Mouse (Mus musculus): ENCODE measurements around the gene Ylpm1. TPM values are rescaled to one million over a fixed set of nuclear protein-coding genes. Genes with fewer than 3 reads are reported as not detected.
A peak's percentile ranks its signal among the peaks of the same experiment; 100 is the strongest.

The Ylpm1 gene
- 31.9 and 34.8 TPM in 2 replicates for polyA plus RNA-seq (2016; fragmentation: Nextera tagmentation; extraction: Ambion mirVana)

- Histone ChIP-seq H3K27me3 (ENCODE audit: insufficient read depth, poor library complexity, severe bottlenecking) (no peaks in the 10 kb centered on the region), H3K9me3 (no peaks in the 10 kb centered on the region), H3K4me3 (peak within 1 kb of the TSS; percentile 97), H3K4me1 (replicated peaks) (peaks cover 23% of the 10 kb centered on the region), H3K36me3 (peaks cover 23% of the 10 kb centered on the region), H3K27ac (peak within 1 kb of the TSS; percentile 95)
- peak; percentile 96 for DNase-seq (ENCODE audit: low spot score)
- under 1% methylated on average over 45 of the region's 45 CpGs for WGBS
These were observed at the start of gene Ylpm1 for GRCm38 (mm10) chr12:84996083-84996496. TSS of gene Ylpm1 (plus strand) at chr12:84996321.

GRCm38 (mm10) chr12:84947894-84948583 is 48.1 kb upstream of the Ylpm1 start:
- no peak for DNase-seq (ENCODE audit: low spot score)
- Histone ChIP-seq H3K4me3 (no peak overlapping the region), H3K36me3 (peaks cover 70% of the 10 kb centered on the region), H3K4me1 (replicated peaks) (no peaks in the 10 kb centered on the region), H3K27ac (no peak overlapping the region), H3K9me3 (no peaks in the 10 kb centered on the region), H3K27me3 (ENCODE audit: insufficient read depth, poor library complexity, severe bottlenecking) (no peaks in the 10 kb centered on the region)
- 83% methylated on average over 2 of the region's 2 CpGs for WGBS

GRCm38 (mm10) chr12:84948584-84949285 is 47.4 kb upstream of the Ylpm1 start:
- Histone ChIP-seq H3K36me3 (peaks cover 67% of the 10 kb centered on the region), H3K27ac (no peak overlapping the region), H3K9me3 (no peaks in the 10 kb centered on the region), H3K4me1 (replicated peaks) (no peaks in the 10 kb centered on the region), H3K27me3 (ENCODE audit: insufficient read depth, poor library complexity, severe bottlenecking) (no peaks in the 10 kb centered on the region), H3K4me3 (no peak overlapping the region)
- 93% methylated on average over 6 of the region's 6 CpGs for WGBS
- no peak for DNase-seq (ENCODE audit: low spot score)

GRCm38 (mm10) chr12:84950763-84951162 is 45.4 kb upstream of the Ylpm1 start:
- Histone ChIP-seq H3K27ac (no peak overlapping the region), H3K4me3 (no peak overlapping the region), H3K4me1 (replicated peaks) (no peaks in the 10 kb centered on the region), H3K36me3 (peaks cover 61% of the 10 kb centered on the region), H3K27me3 (ENCODE audit: insufficient read depth, poor library complexity, severe bottlenecking) (no peaks in the 10 kb centered on the region), H3K9me3 (no peaks in the 10 kb centered on the region)
- no peak for DNase-seq (ENCODE audit: low spot score)
- WGBS: 93% methylated on average over 6 of the region's 6 CpGs

DNA sequence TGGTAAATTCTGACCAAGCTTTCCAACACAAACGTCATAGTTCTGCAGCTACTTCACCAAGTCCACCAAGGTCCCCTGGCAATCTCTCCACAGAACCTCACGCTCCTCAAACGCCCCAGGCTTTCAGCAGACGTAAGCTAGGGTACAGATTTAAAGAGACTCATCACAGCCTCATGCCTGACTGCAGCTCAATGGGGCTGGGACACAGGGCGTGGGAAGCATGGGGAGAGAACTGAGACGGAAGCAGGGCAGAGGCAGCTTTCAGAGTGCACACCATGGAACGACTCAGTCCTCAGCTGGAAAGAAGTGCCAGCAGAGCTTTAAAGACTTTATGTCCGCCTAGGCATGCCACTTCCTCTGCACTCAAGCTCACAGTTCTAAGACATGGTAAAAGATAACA is 44.6 kb upstream of the Ylpm1 start:
- 62% methylated on average over 8 of the region's 8 CpGs for WGBS
- peaks cover 64% of the 10 kb centered on the region for H3K36me3 ChIP-seq
- DNase-seq (ENCODE audit: low spot score): no peak

GRCm38 (mm10) chr12:84952351-84952750 is 43.8 kb upstream of the Ylpm1 start:
- no peaks in the 10 kb centered on the region for H3K27me3 ChIP-seq (ENCODE audit: insufficient read depth, poor library complexity, severe bottlenecking)
- no peak overlapping the region for H3K27ac ChIP-seq
- H3K4me1 ChIP-seq (replicated peaks): no peaks in the 10 kb centered on the region
- DNase-seq (ENCODE audit: low spot score): no peak
- no peaks in the 10 kb centered on the region for H3K9me3 ChIP-seq
- 87% methylated on average over 1 of the region's 1 CpGs for WGBS
- H3K4me3 ChIP-seq: no peak overlapping the region
- peaks cover 56% of the 10 kb centered on the region for H3K36me3 ChIP-seq

More for the DNA sequence above, 44.6 kb upstream of the Ylpm1 start:
- H3K9me3 ChIP-seq: no peaks in the 10 kb centered on the region
- no peaks in the 10 kb centered on the region for H3K4me1 ChIP-seq (replicated peaks)
- no peaks in the 10 kb centered on the region for H3K27me3 ChIP-seq (ENCODE audit: insufficient read depth, poor library complexity, severe bottlenecking)
- no peak overlapping the region for H3K27ac ChIP-seq
- no peak overlapping the region for H3K4me3 ChIP-seq

- H3K27ac ChIP-seq: no peak overlapping the region
- no peaks in the 10 kb centered on the region for H3K27me3 ChIP-seq (ENCODE audit: insufficient read depth, poor library complexity, severe bottlenecking)
- DNase-seq (ENCODE audit: low spot score): no peak
- H3K9me3 ChIP-seq: no peaks in the 10 kb centered on the region
- H3K36me3 ChIP-seq: peaks cover 34% of the 10 kb centered on the region
- WGBS: 92% methylated on average over 3 of the region's 3 CpGs
- H3K4me1 ChIP-seq (replicated peaks): no peaks in the 10 kb centered on the region
- no peak overlapping the region for H3K4me3 ChIP-seq
These were observed 39.8 kb upstream of the Ylpm1 start for GRCm38 (mm10) chr12:84956317-84956716.

- no peaks in the 10 kb centered on the region for H3K27me3 ChIP-seq (ENCODE audit: insufficient read depth, poor library complexity, severe bottlenecking)
- no peak for DNase-seq (ENCODE audit: low spot score)
- 86% methylated on average over 1 of the region's 1 CpGs for WGBS
- no peaks in the 10 kb centered on the region for H3K9me3 ChIP-seq
- H3K27ac ChIP-seq: no peak overlapping the region
- peaks cover 31% of the 10 kb centered on the region for H3K36me3 ChIP-seq
- no peaks in the 10 kb centered on the region for H3K4me1 ChIP-seq (replicated peaks)
- H3K4me3 ChIP-seq: no peak overlapping the region
These were observed 37.2 kb upstream of the Ylpm1 start for GRCm38 (mm10) chr12:84958794-84959356.

GRCm38 (mm10) chr12:84962606-84963005 is 33.5 kb upstream of the Ylpm1 start:
- 83% methylated on average over 7 of the region's 7 CpGs for WGBS
- Histone ChIP-seq H3K27me3 (ENCODE audit: insufficient read depth, poor library complexity, severe bottlenecking) (no peaks in the 10 kb centered on the region), H3K36me3 (peaks cover 23% of the 10 kb centered on the region), H3K27ac (no peak overlapping the region), H3K4me3 (no peak overlapping the region), H3K4me1 (replicated peaks) (no peaks in the 10 kb centered on the region), H3K9me3 (no peaks in the 10 kb centered on the region)
- no peak for DNase-seq (ENCODE audit: low spot score)

DNA sequence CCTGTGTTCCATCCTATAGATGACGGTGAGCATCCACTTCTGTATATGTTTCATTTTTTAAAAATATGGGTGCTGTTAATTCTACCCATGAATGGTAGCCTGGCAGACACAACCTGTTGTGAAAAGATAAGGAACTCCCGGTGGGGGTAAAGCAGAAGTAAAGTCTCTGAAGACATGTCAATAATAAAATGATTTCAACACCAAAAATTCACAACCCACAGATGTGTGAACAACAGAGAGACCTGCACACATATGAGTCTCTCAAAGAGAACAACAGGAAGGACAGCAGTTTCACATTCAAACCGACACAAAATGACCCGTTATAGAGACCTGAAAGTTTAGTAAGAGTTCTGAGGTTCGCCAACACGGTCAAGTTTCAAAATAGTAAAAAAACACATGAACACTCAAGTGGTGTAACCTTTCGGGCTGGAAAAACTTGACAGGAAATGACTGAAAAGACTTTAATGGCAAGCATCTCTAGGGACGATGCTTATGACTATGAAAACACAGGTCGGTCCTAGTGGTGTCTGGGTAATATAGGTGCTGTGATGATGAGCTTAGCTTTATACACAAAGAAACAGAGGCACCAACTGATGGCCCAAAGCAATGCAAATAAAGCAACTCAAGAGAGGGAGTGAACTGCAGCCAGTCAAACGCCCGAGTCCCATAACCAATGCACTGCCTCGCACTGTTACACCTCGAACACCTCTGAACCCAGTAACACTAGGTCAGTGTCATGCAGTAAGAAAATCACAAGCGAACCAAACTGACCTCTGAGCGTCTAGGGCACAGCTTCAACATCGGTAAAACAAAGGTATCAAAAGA is 27.1 kb upstream of the Ylpm1 start:
- DNase-seq (ENCODE audit: low spot score): no peak
- peaks cover 23% of the 10 kb centered on the region for H3K36me3 ChIP-seq
- no peak overlapping the region for H3K27ac ChIP-seq
- no peaks in the 10 kb centered on the region for H3K9me3 ChIP-seq
- no peaks in the 10 kb centered on the region for H3K27me3 ChIP-seq (ENCODE audit: insufficient read depth, poor library complexity, severe bottlenecking)
- H3K4me1 ChIP-seq (replicated peaks): peaks cover 18% of the 10 kb centered on the region
- WGBS: 85% methylated on average over 16 of the region's 16 CpGs
- H3K4me3 ChIP-seq: peak overlapping the region; percentile 85

DNA sequence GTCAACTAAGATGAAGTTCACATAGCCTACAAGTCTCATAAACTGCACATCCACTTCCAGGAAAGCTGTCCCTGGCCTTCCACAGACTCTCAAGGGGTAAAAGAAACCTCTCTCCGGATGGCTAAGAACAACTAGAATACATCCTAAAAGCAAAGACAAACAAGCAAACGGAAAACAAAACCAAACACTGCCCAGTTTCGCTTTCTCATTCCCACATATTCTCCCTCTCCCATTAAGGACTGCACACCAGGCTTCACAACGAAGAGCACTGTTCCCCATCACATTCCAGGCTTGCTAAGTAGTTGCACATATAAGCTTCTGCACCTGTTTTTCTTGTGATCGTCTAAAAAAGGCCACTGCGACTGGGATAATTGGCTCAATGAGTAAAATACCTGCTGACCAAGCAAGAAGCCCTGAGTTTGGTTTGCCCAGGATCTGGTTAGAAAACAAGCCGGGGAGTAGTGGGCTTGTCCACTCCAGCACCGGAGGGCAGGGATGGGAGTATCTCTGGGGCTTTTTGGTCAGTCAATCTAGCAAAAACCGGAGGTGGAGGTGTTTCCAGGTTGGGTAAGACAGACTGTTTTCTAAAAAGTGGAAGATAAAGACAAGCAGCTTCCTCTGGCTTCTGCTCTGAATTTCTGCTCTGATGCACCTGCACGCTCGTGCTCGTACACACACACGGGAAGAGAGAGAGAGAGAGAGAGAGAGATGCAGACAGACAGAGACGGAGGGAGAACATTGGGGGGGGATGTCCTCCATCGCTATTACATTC is 26.3 kb upstream of the Ylpm1 start:
- Histone ChIP-seq H3K27ac (peak overlapping the region; percentile 90), H3K4me3 (peak overlapping the region; percentile 85), H3K27me3 (ENCODE audit: insufficient read depth, poor library complexity, severe bottlenecking) (no peaks in the 10 kb centered on the region), H3K36me3 (peaks cover 25% of the 10 kb centered on the region), H3K9me3 (no peaks in the 10 kb centered on the region), H3K4me1 (replicated peaks) (peaks cover 18% of the 10 kb centered on the region)
- DNase-seq (ENCODE audit: low spot score): no peak
- 27% methylated on average over 15 of the region's 15 CpGs for WGBS
